Mouse (Mus musculus) embryonic facial prominence, embryonic 13.5 days (tissue): ENCODE results near the gene Zfp36. TPM values are rescaled to one million over a fixed set of nuclear protein-coding genes. Genes with fewer than 3 reads are reported as not detected.
A peak's percentile ranks its signal among the peaks of the same experiment; 100 is the strongest.

Source experiments
- ATAC-seq: fragments of 200-750 bp; cut with Nextera tagmentation; 2 replicates; pipeline ENCODE4 v1.8.0; 2017; ENCODE audit warnings: low read depth; ENCODE audit not compliant: insufficient number of reproducible peaks, insufficient read depth, low FRiP score, low TSS enrichment
- H3K27ac ChIP-seq: fragments of 300-500 bp; sonication (generic); 2 replicates; pipeline ENCODE4 v1.5.1; 2015; ENCODE audit warnings: moderate library complexity, mild to moderate bottlenecking, inconsistent platforms
- H3K27me3 ChIP-seq: fragments of 300-500 bp; sonication (generic); 2 replicates; pipeline ENCODE4 v1.6.1; 2015; ENCODE audit warnings: mild to moderate bottlenecking, inconsistent platforms
- H3K36me3 ChIP-seq: fragments of 300-500 bp; sonication (generic); 2 replicates; pipeline ENCODE4 v1.6.1; 2015; ENCODE audit warnings: mild to moderate bottlenecking, inconsistent platforms
- H3K4me1 ChIP-seq: fragments of 300-500 bp; sonication (generic); 2 replicates; pipeline ENCODE4 v1.6.1; 2015; ENCODE audit warnings: inconsistent platforms
- H3K4me2 ChIP-seq: fragments of 300-500 bp; sonication (generic); 2 replicates; pipeline ENCODE4 v1.6.1; 2015; ENCODE audit warnings: moderate library complexity, mild to moderate bottlenecking, inconsistent platforms
- H3K4me3 ChIP-seq: fragments of 300-500 bp; sonication (generic); 2 replicates; pipeline ENCODE4 v1.5.1; 2015; ENCODE audit warnings: mild to moderate bottlenecking, inconsistent platforms
- H3K9ac ChIP-seq: fragments of 300-500 bp; sonication (generic); 2 replicates; pipeline ENCODE4 v1.6.1; 2015; ENCODE audit warnings: mild to moderate bottlenecking, inconsistent platforms
- H3K9me3 ChIP-seq: fragments of 300-500 bp; sonication (generic); 2 replicates; pipeline ENCODE4 v1.6.1; 2016; ENCODE audit warnings: inconsistent platforms
- WGBS: fragments of 180-500 bp; shearing (Covaris S2); methylation state at CpG from one replicate; pipeline ENCODE4 v1.1.7; 2015; ENCODE audit warnings: mixed read lengths; 5-methylcytosine and 5-hydroxymethylcytosine counted together
- polyA plus RNA-seq: library from polyadenylated mRNA; unstranded; fragments of >200 nt; fragmentation: Nextera tagmentation; extraction: Ambion mirVana; gene quantifications from 2 replicates; pipeline ENCODE4 v1.2.1, GENCODE M21; 2015

Zfp36 gene
- polyA plus RNA-seq, 1 experiment from 2014 or later, result 11.0 TPM

DNA sequence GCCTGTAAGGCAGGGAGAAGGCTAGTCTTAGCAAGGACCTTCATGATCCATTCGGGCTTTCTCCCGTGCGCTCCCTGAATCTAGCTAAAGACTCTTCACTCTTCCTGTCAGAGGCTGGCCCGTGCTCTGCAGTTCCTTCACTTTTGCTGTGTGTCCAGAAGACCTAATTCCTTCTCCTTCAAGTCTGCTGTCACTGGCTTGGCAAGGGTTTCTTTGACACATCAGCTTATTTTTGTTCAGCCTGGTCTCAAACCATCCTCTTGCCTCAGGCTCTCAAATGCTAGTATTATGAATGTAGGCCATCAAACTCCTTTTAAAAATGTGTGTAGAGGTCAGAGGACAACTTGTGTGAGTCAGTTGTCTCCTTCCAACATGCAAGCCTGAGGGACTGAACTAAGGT, 3.6 kb upstream of the Zfp36 start:
- Histone ChIP-seq H3K4me3 (no peak overlapping the region), H3K4me2 (0 out of 2 replicates have a peak overlapping the region, but pooled peaks have one; percentile 11), H3K9ac (0 out of 2 replicates have a peak overlapping the region, but pooled peaks have one; percentile 6), H3K27ac (0 out of 2 replicates have a peak overlapping the region, but pooled peaks have one; percentile 98), H3K27me3 (no peaks in the 10 kb centered on the region), H3K9me3 (no peaks in the 10 kb centered on the region), H3K4me1 (peaks cover 39% of the 10 kb centered on the region), H3K36me3 (peaks cover 25% of the 10 kb centered on the region)
- no peak for ATAC-seq
- WGBS, result 82% methylated on average over 4 of the region's 4 CpGs

DNA sequence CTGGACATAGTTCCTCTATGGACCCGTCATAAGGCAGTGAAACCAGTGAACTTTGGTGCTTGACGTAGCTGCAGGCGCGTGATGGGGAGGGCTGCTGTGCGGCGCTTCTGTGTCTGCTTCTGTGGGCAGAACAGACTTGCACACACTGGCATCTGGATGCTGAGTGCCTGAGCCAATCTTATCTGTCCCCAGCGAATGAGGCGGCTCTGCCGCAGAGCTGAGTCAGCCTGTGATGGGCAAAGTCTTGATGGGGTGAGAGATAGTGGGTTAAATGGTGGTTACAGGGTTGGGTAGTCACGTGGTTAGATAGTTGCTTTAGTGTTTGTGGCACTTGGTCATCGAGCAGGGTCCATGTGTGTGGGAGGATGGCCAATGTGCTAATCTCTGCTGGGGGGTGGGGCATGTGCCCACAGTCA, 2.9 kb upstream of the Zfp36 start:
- Histone ChIP-seq H3K27me3 (no peaks in the 10 kb centered on the region), H3K27ac (peak overlapping the region; percentile 98), H3K4me2 (peak overlapping the region; percentile 75), H3K4me1 (peaks cover 46% of the 10 kb centered on the region), H3K9me3 (no peaks in the 10 kb centered on the region), H3K9ac (0 out of 2 replicates have a peak overlapping the region, but pooled peaks have one; percentile 6), H3K4me3 (peak overlapping the region; percentile 40; the same call in 1 of the 2 replicates), H3K36me3 (peaks cover 21% of the 10 kb centered on the region)
- no peak for ATAC-seq
- 58% methylated on average over 11 of the region's 11 CpGs for WGBS

GRCm38 (mm10) chr7:28382347-28382951, 2.4 kb upstream of the Zfp36 start:
- H3K9ac ChIP-seq, result peak overlapping the region; percentile 73
- no peaks in the 10 kb centered on the region for H3K9me3 ChIP-seq
- WGBS, result 43% methylated on average over 10 of the region's 12 CpGs
- H3K4me2 ChIP-seq, result peak overlapping the region; percentile 75
- peaks cover 51% of the 10 kb centered on the region for H3K4me1 ChIP-seq
- peak overlapping the region; percentile 98 for H3K27ac ChIP-seq
- H3K36me3 ChIP-seq, result peaks cover 21% of the 10 kb centered on the region
- peak overlapping the region; percentile 40 for H3K4me3 ChIP-seq
- H3K27me3 ChIP-seq, result no peaks in the 10 kb centered on the region
- ATAC-seq, result no peak; the same call in 1 of the 2 replicates

GRCm38 (mm10) chr7:28381938-28382337, 1.9 kb upstream of the Zfp36 start:
- H3K9me3 ChIP-seq, result no peaks in the 10 kb centered on the region
- peak overlapping the region; percentile 40 for H3K4me3 ChIP-seq
- peak overlapping the region; percentile 75 for H3K4me2 ChIP-seq
- H3K4me1 ChIP-seq, result peaks cover 56% of the 10 kb centered on the region
- no peaks in the 10 kb centered on the region for H3K27me3 ChIP-seq
- peak overlapping the region; percentile 73 for H3K9ac ChIP-seq
- H3K27ac ChIP-seq, result peak overlapping the region; percentile 98
- peaks cover 23% of the 10 kb centered on the region for H3K36me3 ChIP-seq
- WGBS, result 0% methylated on average over 20 of the region's 20 CpGs
- ATAC-seq, result peak; percentile 69

GRCm38 (mm10) chr7:28381017-28381790, 1.2 kb upstream of the Zfp36 start:
- Histone ChIP-seq H3K36me3 (peaks cover 23% of the 10 kb centered on the region), H3K27ac (peak overlapping the region; percentile 98), H3K27me3 (no peaks in the 10 kb centered on the region), H3K4me3 (peak overlapping the region; percentile 40), H3K9me3 (no peaks in the 10 kb centered on the region), H3K9ac (peak overlapping the region; percentile 73), H3K4me2 (peak overlapping the region; percentile 75), H3K4me1 (peaks cover 61% of the 10 kb centered on the region)
- no peak for ATAC-seq
- 3% methylated on average over 30 of the region's 30 CpGs for WGBS

- peaks cover 71% of the 10 kb centered on the region for H3K4me1 ChIP-seq
- no peaks in the 10 kb centered on the region for H3K9me3 ChIP-seq
- peak overlapping the region; percentile 63 for H3K4me3 ChIP-seq
- peak overlapping the region; percentile 95 for H3K4me2 ChIP-seq
- H3K27ac ChIP-seq, result peak overlapping the region; percentile 98
- peaks cover 12% of the 10 kb centered on the region for H3K36me3 ChIP-seq
- H3K27me3 ChIP-seq, result no peaks in the 10 kb centered on the region
- ATAC-seq, result peak; percentile 39; the same call in 1 of the 2 replicates
- peak overlapping the region; percentile 87 for H3K9ac ChIP-seq
- WGBS, result 1% methylated on average over 53 of the region's 53 CpGs
Observed at GRCm38 (mm10) chr7:28378769-28379651, 1.0 kb downstream of the Zfp36 start.

- peaks cover 12% of the 10 kb centered on the region for H3K36me3 ChIP-seq
- WGBS, result 41% methylated on average over 32 of the region's 32 CpGs
- H3K9ac ChIP-seq, result peak overlapping the region; percentile 87
- no peak for ATAC-seq
- peak overlapping the region; percentile 95 for H3K4me2 ChIP-seq
- no peaks in the 10 kb centered on the region for H3K9me3 ChIP-seq
- H3K27ac ChIP-seq, result peak overlapping the region; percentile 98
- peak overlapping the region; percentile 63 for H3K4me3 ChIP-seq
- peaks cover 73% of the 10 kb centered on the region for H3K4me1 ChIP-seq
- no peaks in the 10 kb centered on the region for H3K27me3 ChIP-seq
Observed at GRCm38 (mm10) chr7:28378066-28378690, 1.9 kb downstream of the Zfp36 start.

- Histone ChIP-seq H3K4me3 (peak overlapping the region; percentile 63), H3K36me3 (peaks cover 12% of the 10 kb centered on the region), H3K27me3 (no peaks in the 10 kb centered on the region), H3K9ac (peak overlapping the region; percentile 87), H3K4me2 (peak overlapping the region; percentile 95), H3K4me1 (peaks cover 66% of the 10 kb centered on the region), H3K9me3 (no peaks in the 10 kb centered on the region), H3K27ac (peak overlapping the region; percentile 98)
- WGBS, result 70% methylated on average over 18 of the region's 18 CpGs
- ATAC-seq, result no peak
Observed at GRCm38 (mm10) chr7:28377190-28378065, 2.6 kb downstream of the Zfp36 start.

- peak overlapping the region; percentile 95 for H3K4me2 ChIP-seq
- peak overlapping the region; percentile 80 for H3K9ac ChIP-seq
- H3K36me3 ChIP-seq, result peaks cover 12% of the 10 kb centered on the region
- H3K9me3 ChIP-seq, result no peaks in the 10 kb centered on the region
- H3K27me3 ChIP-seq, result no peaks in the 10 kb centered on the region
- peak overlapping the region; percentile 98 for H3K27ac ChIP-seq
- peak overlapping the region; percentile 45 for H3K4me3 ChIP-seq
- WGBS, result 3% methylated on average over 30 of the region's 30 CpGs
- H3K4me1 ChIP-seq, result peaks cover 55% of the 10 kb centered on the region
- ATAC-seq, result no peak
Observed at GRCm38 (mm10) chr7:28376011-28376771, 3.9 kb downstream of the Zfp36 start.
